Mouse (Mus musculus) adipocyte (in vitro differentiated cells): ENCODE measurements around the gene Tuba3a.
A peak's percentile ranks its signal among the peaks of the same experiment; 100 is the strongest.

Experiments
- DNase-seq: peaks from one replicate; pipeline ENCODE4 v3.0.0-alpha.2; 2016; ENCODE audit warnings: low spot score

Tuba3a gene

DNA sequence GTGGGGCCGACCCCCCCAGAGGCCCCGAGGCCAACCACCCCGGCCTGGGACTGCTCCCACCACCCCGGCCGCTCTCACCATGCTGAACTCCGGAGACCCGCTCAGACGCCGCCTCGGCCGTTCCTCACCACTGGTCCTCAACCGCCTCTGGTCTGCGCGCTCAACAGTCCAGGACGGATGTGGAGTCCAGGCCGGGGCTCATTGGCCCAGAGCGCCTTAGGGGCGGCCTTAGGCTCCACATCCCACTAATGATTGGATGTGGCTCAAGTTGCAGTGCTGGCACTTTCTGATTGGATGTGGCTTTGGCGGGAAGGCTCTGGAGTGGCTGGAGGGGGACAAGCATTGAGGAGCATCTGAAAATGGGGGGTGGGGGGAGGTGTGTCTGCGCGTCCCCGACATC is at the start of gene Tuba3a:
Gene Tuba3a, minus strand, starts transcription at position 153 of the 400 bp plus-strand sequence.
- DNase-seq = no peak

DNA sequence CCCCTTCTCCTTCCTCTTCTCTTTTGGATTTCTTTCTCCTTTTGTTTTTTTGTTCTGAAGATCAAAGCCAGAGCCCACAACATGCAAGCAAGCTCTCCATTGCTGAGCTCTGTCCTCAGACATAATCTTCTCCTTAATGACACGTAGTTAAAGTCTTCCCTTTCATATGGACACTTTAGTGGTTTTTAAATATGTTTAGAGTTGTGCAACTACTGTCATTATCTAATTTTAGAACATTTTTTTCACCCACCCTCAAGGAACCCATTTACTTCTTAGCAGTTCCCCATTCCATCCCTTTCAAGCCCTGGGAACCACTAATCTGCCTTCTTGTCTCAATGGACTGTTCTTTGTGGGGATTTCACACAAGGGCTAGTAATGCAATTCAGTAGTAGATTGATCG is 48.5 kb upstream of the Tuba3a start:
- DNase-seq = no peak

DNA sequence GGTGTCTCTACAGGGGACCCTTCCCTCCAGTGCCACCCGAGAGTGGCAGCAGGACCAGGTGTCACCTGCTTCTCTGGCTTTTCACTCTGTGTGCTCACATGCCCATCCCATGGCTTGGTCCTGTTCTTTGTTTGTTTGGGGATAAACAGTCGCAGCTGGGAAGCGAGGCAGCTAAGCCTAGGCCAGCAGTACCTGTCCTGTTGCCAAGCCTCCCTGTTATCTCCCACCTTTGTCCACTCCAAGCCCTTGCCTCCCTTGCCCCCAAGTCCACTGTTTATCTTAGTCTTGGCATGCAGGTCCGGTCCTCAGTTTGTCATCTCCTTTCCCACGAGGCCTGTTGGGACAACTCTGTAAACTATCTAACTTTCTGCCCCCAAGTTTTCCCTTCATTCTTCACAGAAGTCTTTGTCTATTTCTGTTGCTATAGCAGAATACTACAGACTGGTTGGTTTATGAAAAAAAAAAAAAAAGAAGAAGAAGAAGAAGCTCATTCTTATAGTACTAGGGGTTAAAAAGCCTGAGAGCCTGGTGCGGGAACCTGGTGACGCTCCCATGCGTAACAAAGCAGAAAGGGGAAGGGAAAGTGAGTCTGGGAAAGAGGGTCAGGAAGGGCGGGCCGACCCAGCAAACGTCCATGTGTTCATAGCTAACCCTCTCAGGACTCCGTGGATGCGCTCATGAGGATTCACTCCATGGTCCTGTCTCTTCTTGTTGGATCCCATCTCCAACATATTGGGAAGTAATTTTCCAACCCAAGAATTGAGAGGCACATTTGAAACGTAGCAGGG is 47.5 kb upstream of the Tuba3a start:
- no peak for DNase-seq

DNA sequence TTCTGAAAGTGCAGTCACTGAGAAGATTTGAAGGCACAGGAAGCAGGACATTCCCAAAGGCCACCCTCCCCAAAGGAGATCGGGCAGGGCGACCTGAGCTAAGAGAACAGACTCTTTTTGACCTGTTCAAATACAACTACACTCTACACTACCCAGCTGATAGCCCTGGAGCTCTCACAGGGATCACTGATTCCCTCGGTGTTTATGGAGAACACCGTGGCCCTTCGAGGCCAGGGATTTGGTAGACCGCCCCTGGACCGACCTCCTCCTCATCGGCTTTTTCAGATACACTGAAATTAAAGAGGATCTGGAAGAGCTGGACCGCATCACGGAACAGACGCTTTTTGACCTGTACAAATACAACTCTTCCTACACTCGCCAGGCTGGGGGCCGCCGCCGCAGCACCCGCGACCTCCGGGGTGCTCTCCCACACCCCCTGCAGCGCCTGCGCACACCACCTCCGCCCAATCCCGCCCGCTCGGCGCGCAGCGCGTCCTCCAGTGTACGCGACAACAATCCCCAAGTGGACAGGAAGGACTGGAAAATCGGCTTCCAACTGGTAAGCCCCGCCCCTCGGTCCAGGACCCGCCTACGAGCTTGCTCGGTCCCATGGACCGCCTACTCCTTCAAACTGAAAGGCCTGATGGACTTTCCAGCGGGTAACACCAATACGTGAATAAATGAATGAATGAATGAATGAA is 44.9 kb upstream of the Tuba3a start:
- peak; percentile 87 for DNase-seq

DNA sequence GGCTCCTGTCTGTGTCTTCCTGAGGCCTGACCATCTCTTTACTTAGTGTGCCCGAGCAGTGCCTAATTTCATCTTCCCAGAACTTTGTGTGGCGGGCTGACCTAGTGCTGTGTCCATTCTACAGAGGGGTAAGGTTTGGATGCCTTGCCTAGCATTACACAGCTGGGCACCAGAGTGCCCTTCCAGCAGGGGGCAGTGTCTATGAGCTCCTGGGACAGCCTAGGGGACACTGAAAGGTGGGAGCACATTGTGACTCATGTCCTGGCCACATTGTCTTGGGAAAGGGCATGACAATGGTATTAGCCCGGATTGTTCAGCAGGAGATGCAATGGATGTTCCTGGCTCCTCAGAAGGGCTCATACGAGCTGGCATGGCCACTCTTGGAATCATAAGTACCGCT is 42.4 kb upstream of the Tuba3a start:
- peak; percentile 42 for DNase-seq

DNA sequence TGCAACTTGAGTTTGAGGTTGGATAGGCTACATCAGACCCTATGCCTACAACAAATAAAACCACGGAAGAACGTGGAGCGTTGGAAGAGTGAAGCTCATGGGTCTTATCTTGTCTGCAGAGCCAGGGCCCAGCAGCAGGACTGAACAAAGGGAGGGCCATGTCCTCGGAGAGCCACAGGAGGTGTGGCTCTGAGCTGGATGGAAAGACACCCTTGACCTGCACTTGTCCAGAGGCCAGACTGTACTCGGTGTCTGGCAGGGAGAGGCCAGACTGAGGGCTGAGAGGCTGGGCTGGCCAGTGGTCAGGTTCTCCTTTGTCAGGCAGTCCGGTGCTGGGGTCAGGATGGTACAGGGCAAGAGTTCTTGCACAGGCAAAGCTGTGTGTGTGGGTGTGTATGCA is 39.5 kb upstream of the Tuba3a start:
- peak; percentile 84 for DNase-seq

DNA sequence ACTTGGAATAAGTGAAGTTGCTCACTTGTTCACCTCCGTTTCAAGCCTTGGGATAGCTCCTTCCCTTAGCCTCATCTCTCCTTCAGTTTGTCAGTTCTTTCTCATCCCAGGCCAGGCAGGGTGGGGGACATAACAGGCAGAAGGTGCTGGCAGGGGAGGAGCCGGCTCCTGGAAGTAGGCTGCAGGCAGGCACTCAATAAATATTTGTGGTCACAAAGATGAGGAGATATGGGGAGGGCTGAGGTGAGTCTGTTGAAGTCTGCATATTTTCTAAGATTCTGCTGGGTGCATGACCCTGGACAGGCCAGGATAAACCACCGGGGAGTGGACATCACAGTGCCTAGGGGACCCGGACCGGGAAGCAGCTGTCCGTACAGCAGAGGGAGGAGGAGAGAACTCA is 37.7 kb upstream of the Tuba3a start:
- DNase-seq = no peak

DNA sequence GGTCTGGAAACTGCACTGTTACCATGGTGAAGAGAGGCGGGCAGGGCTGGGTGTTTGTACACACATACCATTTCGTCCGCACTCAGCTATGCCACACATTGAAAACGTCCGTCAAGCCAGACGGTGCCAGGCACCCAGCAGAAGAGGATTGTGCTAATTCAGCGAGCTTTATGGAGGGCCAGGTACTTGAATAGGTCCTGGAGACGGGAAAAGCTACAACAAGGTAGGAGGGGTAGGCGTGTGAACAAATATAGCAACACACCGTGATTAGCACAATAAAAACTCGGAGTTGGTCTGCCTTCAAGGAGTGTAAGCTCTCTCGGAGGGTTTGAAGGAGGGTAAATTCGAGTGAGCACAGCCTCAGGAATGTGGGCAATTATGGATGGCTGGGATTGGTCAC is 37.0 kb upstream of the Tuba3a start:
- DNase-seq = no peak

DNA sequence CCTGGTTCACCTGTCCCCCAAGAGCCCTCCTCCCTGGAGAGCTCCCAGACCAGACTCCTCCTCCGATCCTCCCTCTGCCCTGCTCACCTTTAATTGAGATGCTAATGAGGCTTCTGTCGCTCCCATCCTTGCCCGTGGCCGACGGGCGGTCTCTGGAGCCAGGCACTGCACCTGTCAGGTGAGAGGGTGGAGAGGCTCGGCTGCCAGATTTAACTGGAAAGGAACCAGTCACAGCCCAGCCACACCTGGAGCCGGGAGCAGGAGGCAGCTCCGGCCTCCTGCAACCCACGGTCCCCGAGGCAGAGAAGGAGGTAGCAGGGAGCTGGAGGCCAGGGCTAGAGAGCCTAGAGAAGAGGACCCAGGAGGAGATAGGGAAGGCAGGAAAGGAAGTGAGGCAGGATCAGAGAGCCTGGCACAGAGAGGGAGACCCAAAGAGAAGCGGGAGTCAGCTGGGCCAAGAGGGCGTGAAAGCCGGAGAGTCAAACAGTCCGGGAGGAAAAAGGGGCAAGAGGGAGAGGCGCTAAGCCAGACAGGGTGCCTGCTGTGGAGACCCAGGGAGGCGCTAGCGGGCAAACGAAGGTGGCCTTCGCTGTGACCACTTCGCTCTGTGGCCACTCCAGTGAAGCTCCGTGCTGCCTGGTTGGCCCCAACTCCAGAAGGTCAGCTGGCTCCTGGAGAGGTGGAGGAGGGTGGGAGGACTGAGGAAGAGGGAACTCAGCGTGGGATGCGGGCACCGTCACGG is 35.4 kb upstream of the Tuba3a start:
- no peak for DNase-seq

DNA sequence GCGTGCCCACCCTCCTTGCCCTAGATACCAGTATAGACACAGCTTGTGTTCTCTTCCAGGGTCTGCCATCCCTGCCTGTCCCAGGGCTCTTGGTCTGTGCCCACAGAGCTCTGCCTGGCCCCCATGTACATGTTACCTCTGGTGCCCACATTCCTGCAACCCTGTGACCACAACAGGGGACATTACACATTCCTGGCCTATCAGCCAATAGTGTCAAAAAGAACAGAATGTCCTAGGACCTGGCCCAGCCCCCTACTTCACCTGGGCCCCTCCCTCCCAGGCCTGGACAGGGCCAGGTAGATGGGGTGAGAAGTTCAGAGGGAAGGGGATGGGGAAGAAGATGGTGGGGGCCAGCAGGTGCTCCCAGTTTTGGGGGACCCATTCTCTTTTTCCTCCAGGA is 34.5 kb upstream of the Tuba3a start, which contains the start of gene Scnn1a:
Gene Scnn1a, plus strand, starts transcription at position 337 of the 400 bp plus-strand sequence.
- DNase-seq = no peak

DNA sequence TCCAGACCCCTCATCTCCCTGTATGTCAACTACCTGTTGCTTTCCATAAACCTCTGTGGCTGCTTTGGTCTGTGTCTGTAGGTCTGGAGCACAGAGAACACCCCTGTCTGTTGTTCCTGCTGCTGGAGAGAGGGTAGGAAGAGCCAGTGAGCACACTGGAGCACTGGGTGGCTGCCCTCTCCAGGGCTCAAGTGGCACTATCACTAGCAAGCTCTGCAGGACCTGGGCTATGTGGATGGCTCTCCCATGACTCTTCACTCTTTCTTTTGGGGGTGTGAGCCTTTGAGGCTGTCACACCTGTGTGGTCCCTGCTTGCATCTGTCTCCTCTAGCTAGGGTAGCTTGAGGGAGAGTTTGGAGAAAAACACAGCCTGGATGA is 34.1 kb upstream of the Tuba3a start:
- DNase-seq = no peak

DNA sequence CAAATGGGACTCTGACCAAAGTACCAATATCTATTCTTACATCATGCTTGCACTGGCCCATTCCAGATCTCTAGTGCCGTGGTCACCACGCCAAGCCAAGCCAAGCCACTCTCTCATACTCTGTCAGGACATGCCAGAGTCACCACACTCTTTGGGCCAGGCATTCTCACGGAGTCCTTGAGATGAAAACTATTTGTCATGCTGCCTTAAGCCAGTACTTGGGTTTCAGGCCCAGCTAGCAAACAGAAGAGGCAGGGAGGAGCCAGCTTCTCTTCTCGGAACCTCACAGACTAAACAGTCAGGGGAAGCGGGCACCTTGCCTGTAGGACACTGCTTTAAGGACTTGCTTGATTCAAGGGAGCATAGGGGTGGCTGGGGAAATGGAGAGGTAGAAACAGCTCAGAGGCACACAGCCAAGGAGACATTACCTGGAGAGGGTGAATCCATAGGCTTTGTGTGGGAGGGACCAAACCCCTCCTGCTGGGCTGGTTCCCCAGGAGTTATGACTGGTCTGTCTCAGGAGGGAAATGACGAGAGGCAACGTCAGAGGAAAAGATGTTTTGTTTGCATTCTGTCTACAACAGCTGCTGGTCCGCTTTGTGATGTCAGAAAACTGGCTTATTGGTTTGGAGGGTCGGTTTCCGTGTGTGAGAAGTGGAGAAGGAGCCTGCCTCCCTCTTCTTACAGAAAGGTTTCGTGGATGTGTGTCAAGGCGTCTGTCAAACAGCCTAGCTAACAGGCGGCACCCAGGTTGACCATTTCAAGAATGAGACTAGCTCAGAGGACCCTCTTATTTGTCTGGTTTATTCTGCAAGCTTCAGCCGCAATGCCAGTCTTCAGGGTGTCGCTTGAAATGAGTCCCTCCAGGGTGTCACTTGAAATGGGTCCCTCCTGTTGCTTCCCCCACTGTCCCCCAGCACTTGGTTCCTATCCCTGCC is 33.4 kb upstream of the Tuba3a start:
- DNase-seq = peak; percentile 43

DNA sequence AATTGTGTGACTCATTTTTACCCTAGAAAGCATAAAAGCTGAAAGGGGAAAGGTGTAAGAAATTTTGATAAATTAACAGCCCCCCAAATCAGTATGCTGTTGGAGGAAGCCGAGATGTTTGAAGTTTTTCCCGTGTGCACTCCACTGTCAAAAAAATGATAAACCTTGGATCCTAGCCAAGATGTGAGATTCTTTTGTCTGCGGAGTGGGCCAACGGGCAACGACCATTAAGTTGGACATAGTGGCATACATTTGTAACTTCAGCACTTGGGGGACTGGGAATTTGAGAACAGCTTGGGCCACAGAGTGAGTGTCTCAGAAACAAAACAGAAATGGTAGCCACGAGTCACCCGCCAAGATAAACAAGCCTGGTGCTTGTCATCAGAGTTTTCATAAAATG is 31.2 kb upstream of the Tuba3a start:
- DNase-seq = no peak

DNA sequence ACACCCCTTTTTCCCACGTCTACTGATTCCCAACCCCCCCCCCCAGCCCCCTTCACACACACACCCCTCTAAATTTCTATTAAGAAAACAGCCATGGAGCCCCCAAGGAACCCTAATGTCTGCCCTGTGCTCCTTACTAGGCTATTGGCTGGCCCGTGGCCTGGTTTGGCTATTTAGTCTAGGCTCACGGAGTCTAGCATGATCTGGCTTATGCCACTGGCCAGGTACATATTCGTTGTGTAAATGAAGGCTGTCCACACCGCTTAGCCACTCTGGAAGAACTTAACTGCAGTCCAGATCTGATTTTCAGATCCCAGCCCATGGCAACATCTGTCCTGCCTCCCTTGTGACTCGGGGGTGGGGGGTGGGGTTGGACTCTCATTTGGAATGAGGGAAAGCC is 28.9 kb upstream of the Tuba3a start:
- DNase-seq = no peak

DNA sequence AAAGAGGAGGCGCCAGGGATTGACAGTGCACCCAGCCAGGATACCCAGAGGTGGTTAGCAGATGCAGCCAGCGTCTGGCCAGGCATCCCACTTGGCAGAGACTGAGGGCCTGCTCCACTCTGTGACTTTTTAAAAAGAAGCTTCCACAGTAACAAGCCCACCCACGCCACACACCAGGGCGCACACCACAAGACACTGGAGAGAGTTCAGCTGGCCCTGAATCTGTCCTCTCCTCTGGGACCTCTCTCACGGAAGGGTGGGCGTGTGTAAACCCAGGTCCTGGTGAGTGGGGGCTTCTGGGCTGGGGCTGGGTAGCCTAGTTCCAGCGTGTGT is 28.4 kb upstream of the Tuba3a start:
- no peak for DNase-seq

DNA sequence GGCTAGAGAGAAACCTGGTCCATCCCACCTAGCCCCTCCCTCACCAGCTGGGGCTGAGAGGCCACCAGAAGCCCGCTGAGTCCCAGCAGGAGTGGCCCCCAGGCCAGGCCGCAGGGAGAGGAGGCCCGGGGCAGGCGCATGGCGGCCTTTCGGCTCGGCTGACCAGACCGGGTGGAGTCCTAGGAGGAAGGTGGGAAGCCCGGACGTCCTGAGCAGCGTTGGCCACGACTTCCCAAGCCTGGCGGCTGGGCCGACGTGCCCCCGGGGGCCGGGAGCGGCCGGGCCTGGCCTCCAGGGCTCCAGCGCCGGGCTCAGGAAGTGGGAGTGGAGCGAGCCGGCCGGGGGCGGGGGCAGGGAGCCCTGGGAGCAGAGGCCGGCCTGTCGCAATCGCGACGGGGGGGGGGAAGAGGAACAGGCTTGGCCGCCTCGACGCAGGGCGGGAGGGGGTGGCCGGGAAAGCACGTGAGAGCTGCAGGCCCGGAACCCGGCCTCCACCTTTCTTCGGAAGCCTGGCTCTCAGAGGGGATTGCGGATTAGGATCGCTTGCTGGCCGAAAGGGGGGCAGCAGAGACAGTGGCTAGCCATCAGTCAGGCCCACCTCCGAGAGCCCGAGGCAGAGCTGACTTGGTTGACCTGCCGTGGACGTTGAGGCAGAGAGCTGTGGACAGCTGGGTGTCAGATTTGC is 27.8 kb upstream of the Tuba3a start, which contains the start of gene Ltbr:
Gene Ltbr, minus strand, starts transcription at position 340 of the 685 bp plus-strand sequence.
- DNase-seq = peak; percentile 90

DNA sequence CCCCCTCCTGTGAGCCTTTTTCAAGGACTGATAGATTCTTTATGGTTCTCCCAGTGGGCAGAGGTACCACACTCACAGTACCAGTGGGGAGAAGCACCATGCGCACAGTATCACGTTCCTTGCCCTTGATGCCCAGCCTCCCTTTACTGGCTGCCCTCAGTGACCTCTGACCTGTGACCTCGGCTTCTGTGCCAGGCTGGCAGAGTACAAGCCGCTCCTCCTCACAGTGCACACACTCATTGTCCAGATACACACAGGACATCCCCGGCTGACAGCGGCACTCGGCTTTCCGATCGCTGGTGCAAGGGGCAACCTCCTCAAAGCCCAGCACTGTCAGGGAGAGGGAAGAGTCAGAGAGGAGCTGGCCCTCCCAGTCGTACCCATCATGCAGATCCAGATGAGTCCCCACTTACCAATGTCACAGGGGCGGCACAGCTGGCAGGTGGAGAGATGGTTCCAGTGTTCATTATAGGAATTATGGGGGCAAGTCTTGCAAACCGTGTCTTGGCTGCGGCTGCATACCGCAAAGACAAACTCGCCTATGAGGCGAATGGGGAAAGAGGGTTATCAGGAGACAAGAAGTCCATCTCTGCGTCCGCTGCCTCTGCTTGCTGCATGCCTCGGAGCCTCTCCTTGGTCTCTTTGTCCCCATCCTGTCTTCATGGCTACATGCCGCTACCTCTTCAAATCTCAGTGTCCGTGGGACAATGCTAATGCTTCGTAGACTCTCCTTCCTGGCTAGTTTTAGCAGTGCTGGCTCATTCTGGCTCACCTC is 26.9 kb upstream of the Tuba3a start:
- DNase-seq = peak; percentile 45

DNA sequence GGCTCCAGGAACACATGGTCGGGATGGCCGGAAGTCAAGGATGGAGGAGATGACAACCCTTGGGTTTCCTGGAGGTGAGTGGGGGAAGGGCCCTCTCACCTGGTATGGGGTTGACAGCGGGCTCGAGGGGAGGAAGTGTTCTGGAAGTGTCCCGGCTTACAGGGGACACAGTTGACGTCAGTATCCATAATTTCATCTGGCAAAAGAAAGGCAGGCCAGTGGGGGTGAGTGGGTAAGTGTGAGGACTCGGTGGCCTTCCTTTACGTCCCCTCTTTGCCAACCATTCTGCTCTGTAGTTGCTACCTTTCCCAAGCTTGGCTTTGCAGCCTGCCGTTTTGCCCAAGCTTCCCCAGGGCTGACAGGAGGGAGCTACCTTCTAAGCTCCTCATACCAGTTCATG is 26.3 kb upstream of the Tuba3a start:
- no peak for DNase-seq

DNA sequence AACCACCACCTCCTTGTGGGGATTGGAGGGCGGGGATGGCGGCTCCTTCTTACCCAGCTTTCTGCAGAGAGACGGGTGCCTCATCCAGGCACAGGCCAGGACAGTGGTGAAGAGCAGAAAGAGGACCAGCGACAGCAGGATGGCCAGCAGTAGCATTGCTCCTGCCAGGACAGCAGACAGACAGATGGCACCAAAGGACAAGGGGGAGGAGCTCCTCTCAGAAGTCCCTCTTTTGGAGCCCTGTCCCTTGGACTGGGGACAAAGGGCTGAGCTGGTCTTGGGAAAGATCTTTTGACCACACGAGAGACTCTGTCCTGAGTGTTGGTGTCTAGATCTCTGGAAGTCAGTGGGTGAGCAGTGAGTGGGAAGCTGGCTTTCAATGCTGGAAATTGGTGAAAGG is 23.6 kb upstream of the Tuba3a start:
- no peak for DNase-seq

DNA sequence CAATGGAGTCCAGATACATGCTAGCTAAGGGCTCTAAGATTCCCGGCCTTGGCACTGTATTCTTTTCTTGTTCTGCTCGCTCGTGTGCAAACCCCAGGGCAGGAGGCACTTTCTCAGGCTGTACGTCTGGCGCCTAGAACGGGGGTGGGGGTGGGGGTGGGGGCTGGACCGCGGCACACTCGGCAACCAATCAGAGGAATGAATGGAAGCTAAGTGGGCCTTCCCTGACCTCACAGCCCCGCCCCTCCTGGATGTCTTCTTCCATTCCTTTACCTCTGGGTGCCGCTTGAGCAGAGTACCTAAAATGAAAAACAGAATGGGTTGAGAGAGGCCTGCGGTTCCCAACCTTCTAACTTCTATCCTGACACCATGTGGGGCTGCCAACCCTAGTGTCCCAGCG is 23.1 kb upstream of the Tuba3a start:
- no peak for DNase-seq
